Comparison of ENCODE assay signal across 17 mouse cellular contexts in the genomic region with DNA sequence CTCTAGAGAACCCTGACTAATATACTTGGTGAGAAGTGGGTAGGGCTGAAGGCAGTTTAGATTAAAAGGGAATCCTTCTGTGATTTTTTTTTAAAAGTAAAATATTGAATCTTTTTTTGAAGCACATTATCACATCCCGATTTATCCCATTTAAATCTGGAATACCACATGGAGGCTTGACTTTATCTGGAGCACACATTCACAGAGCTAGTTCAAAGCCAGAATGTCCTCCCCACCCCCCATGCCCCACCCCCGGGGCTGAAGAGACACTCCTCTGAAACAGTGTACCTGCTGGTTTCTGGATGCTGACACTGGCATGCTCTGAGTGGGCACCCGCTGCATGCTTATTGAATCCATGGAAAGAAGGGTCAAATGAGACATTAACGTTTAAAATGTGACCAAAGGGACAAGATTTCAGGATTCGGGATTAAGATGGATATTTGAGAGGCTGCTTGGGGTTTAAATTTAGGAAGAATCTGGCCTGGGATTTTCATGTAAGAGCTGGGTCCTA.
DNase-seq lines count a peak whose midpoint lies in the region; ATAC-seq and TF ChIP-seq lines count a peak whose summit lies in the region.
"Had no signal": no experiment of that assay in that cellular context is flagged by ENCODE, and none has a peak within 500 bp of the region (broad histone marks: within the 10 kb centered on the region; RNA-seq: fewer than 3 reads in every experiment).

No protein-coding gene starts in this region.

- H3K27ac ChIP-seq in kidney, embryonic 14.5 days (ENCODE audit: low read depth, low read length) = peak overlapping the region; percentile 53; the same call in 1 of the 2 replicates
- H3K27ac ChIP-seq in neural tube, embryonic 11.5 days (ENCODE audit: low read depth, low read length) = no peak overlapping the region
- no peak overlapping the region for H3K27ac ChIP-seq in neural tube, embryonic 15.5 days (replicated peaks)
- H3K27ac ChIP-seq in limb, embryonic 14.5 days (replicated peaks; ENCODE audit: low read depth, low read length) = no peak overlapping the region
- H3K27ac ChIP-seq: hindbrain, embryonic 15.5 days; midbrain, embryonic 13.5 days had no signal

- DNase-seq in cerebellum, postnatal 10 days = peak; percentile 42 to 47
- DNase-seq in cerebellum, adult 11-12 months = no peak
- DNase-seq in kidney, adult 11 months = no peak
- DNase-seq in neural tube, embryonic 11.5 days (ENCODE audit: low spot score) = peak; percentile 2
- DNase-seq in limb, embryonic 14.5 days (ENCODE audit: low spot score) = no peak
- no peak for DNase-seq in gastrocnemius, adult 18-20 months (ENCODE audit: low spot score)
- DNase-seq: gastrocnemius, postnatal 36 days; heart, postnatal 36 days; right cerebral cortex, adult 18-20 months; thymus, adult 18-20 months had no signal

- ATAC-seq in kidney, embryonic 14.5 days (ENCODE audit: low FRiP score, low TSS enrichment) = no peak
- no peak for ATAC-seq in neural tube, embryonic 11.5 days (ENCODE audit: insufficient read depth, low FRiP score, low TSS enrichment)
- no peak for ATAC-seq in neural tube, embryonic 15.5 days (ENCODE audit: low FRiP score)
- no peak for ATAC-seq in limb, embryonic 14.5 days (ENCODE audit: low FRiP score, low read depth)
- ATAC-seq: intestine, embryonic 16.5 days had no signal

- H3K9ac ChIP-seq in kidney, embryonic 14.5 days (ENCODE audit: low read depth, low read length) = no peak overlapping the region
- H3K9ac ChIP-seq in neural tube, embryonic 11.5 days (ENCODE audit: low read length) = no peak overlapping the region
- no peak overlapping the region for H3K9ac ChIP-seq in neural tube, embryonic 15.5 days (replicated peaks)
- no peak overlapping the region for H3K9ac ChIP-seq in limb, embryonic 14.5 days (ENCODE audit: low read depth, low read length, severe bottlenecking)
- H3K9ac ChIP-seq: heart, embryonic 12.5 days; hindbrain, embryonic 15.5 days; midbrain, embryonic 13.5 days had no signal

- no peak overlapping the region for H3K4me3 ChIP-seq in kidney, embryonic 14.5 days (ENCODE audit: low read length)
- H3K4me3 ChIP-seq in neural tube, embryonic 11.5 days (ENCODE audit: low read depth, low read length) = no peak overlapping the region
- no peak overlapping the region for H3K4me3 ChIP-seq in neural tube, embryonic 15.5 days (replicated peaks)
- H3K4me3 ChIP-seq in limb, embryonic 14.5 days (replicated peaks; ENCODE audit: low read length) = no peak overlapping the region
- H3K4me3 ChIP-seq: heart, embryonic 12.5 days; hindbrain, embryonic 15.5 days; midbrain, embryonic 13.5 days; myocyte had no signal

- peaks cover 24% of the 10 kb centered on the region for H3K4me1 ChIP-seq in kidney, embryonic 14.5 days (ENCODE audit: control insufficient read depth, insufficient read depth, low read length)
- H3K4me1 ChIP-seq in neural tube, embryonic 11.5 days (ENCODE audit: control insufficient read depth, insufficient read depth, low read length) = no peaks in the 10 kb centered on the region; the same call in 1 of the 2 replicates
- H3K4me1 ChIP-seq in neural tube, embryonic 15.5 days = peaks cover 33% of the 10 kb centered on the region
- H3K4me1 ChIP-seq in limb, embryonic 14.5 days (ENCODE audit: control insufficient read depth, insufficient read depth, low read length) = peaks cover 38% of the 10 kb centered on the region

- no peaks in the 10 kb centered on the region for H3K9me3 ChIP-seq in kidney, embryonic 14.5 days (ENCODE audit: control insufficient read depth, low read length)
- H3K9me3 ChIP-seq in neural tube, embryonic 11.5 days (ENCODE audit: control insufficient read depth, low read length) = no peaks in the 10 kb centered on the region
- H3K9me3 ChIP-seq in neural tube, embryonic 15.5 days (replicated peaks) = no peaks in the 10 kb centered on the region
- no peaks in the 10 kb centered on the region for H3K9me3 ChIP-seq in limb, embryonic 14.5 days (ENCODE audit: control insufficient read depth, low read length)
- H3K9me3 ChIP-seq: heart, embryonic 12.5 days; hindbrain, embryonic 15.5 days; midbrain, embryonic 13.5 days had no signal

- 66% methylated on average over 5 of the region's 5 CpGs for WGBS in kidney, embryonic 14.5 days
- 69% methylated on average over 5 of the region's 5 CpGs for WGBS in neural tube, embryonic 11.5 days
- WGBS in neural tube, embryonic 15.5 days = 73% methylated on average over 5 of the region's 5 CpGs
- 48% methylated on average over 5 of the region's 5 CpGs for WGBS in limb, embryonic 14.5 days

- no peaks in the 10 kb centered on the region for H3K27me3 ChIP-seq in kidney, embryonic 14.5 days (ENCODE audit: control insufficient read depth, insufficient read depth, low read length)
- no peaks in the 10 kb centered on the region for H3K27me3 ChIP-seq in neural tube, embryonic 11.5 days (ENCODE audit: control insufficient read depth, insufficient read depth, low read length)
- no peaks in the 10 kb centered on the region for H3K27me3 ChIP-seq in neural tube, embryonic 15.5 days (replicated peaks)
- H3K27me3 ChIP-seq in limb, embryonic 14.5 days (ENCODE audit: control insufficient read depth, insufficient read depth, low read length) = no peaks in the 10 kb centered on the region
- H3K27me3 ChIP-seq: heart, embryonic 12.5 days; hindbrain, embryonic 15.5 days; midbrain, embryonic 13.5 days had no signal

- no peaks in the 10 kb centered on the region for H3K36me3 ChIP-seq in kidney, embryonic 14.5 days (ENCODE audit: control insufficient read depth, insufficient read depth, low read length)
- no peaks in the 10 kb centered on the region for H3K36me3 ChIP-seq in neural tube, embryonic 11.5 days (ENCODE audit: control insufficient read depth, insufficient read depth, low read length)
- H3K36me3 ChIP-seq in neural tube, embryonic 15.5 days = no peaks in the 10 kb centered on the region
- H3K36me3 ChIP-seq in limb, embryonic 14.5 days (ENCODE audit: control insufficient read depth, insufficient read depth, low read length) = no peaks in the 10 kb centered on the region
- H3K36me3 ChIP-seq: heart, embryonic 12.5 days; hindbrain, embryonic 15.5 days; midbrain, embryonic 13.5 days had no signal

- TF ChIP-seq POLR2A in limb, embryonic 14.5 days (IDR thresholded peaks at IDR 0.05; ENCODE audit: borderline replicate concordance, extremely low read depth, insufficient read depth, insufficient read length) = no peak

- no peak overlapping the region for H3K4me2 ChIP-seq in kidney, embryonic 14.5 days (replicated peaks; ENCODE audit: low read depth, low read length)
- H3K4me2 ChIP-seq in neural tube, embryonic 11.5 days (ENCODE audit: low read depth) = no peak overlapping the region
- H3K4me2 ChIP-seq in neural tube, embryonic 15.5 days = no peak overlapping the region
- peak overlapping the region; percentile 34 for H3K4me2 ChIP-seq in limb, embryonic 14.5 days (replicated peaks; ENCODE audit: low read depth, low read length, severe bottlenecking)
- H3K4me2 ChIP-seq: hindbrain, embryonic 15.5 days; midbrain, embryonic 13.5 days had no signal

Comparison
In these comparisons a context has a peak if more than half of its experiments do, and no peak if none do; other contexts are left out.
1. DNase-seq: peak in cerebellum, postnatal 10 days (2 of 2) and neural tube, embryonic 11.5 days (single experiment); none in cerebellum, adult 11-12 months (single experiment), kidney, adult 11 months (single experiment), limb, embryonic 14.5 days (single experiment) and gastrocnemius, adult 18-20 months (single experiment).